Mouse (Mus musculus): Measurements from ENCODE around the gene Tns1.

GRCm38 (mm10) chr1:74109670-74110069 lies 14.6 kb downstream of the Tns1 start:
- TF ChIP-seq MYOD1 (IDR thresholded peaks at IDR 0.05; ENCODE audit: control insufficient read depth, insufficient read length, low read depth) (no peak), MYOG (IDR thresholded peaks at IDR 0.05; ENCODE audit: control insufficient read depth, extremely low read depth, insufficient read length) (no peak), CTCF (IDR thresholded peaks at IDR 0.05; ENCODE audit: control insufficient read depth, insufficient read depth, insufficient read length) (no peak), USF1 (IDR thresholded peaks at IDR 0.05; ENCODE audit: low read depth) (no peak)

Data from C2C12 (cell line).